In genomic region chr13:75114838-75115237, GRCm38 (mm10) we compare ENCODE assay signal across 26 mouse cellular contexts. TPM values are rescaled to one million over a fixed set of nuclear protein-coding genes. Genes with fewer than 3 reads are reported as not detected.
A peak's percentile ranks its signal among the peaks of the same experiment; 100 is the strongest.
DNase-seq lines count a peak whose midpoint lies in the region; ATAC-seq and TF ChIP-seq lines count a peak whose summit lies in the region.
"Had no signal": no experiment of that assay in that cellular context is flagged by ENCODE, and none has a peak within 500 bp of the region (broad histone marks: within the 10 kb centered on the region; RNA-seq: fewer than 3 reads in every experiment).

No protein-coding gene starts in this region.

- intact Hi-C loops in left cerebral cortex, adult 2 months (cut with DNase I): loop anchor here (5.0 to 10.0 kb wide), 2 partner anchors 253 to 470 kb away; no protein-coding TSS in a partner anchor
- intact Hi-C loops in left cerebral cortex, postnatal 10 days (cut with DNase I): no loop called here

- no peak for TF ChIP-seq CTCF in left cerebral cortex, adult 2 months (IDR thresholded peaks at IDR 0.05)

- peak overlapping the region; percentile 64 for H3K27ac ChIP-seq in left cerebral cortex, adult 2 months
- H3K27ac ChIP-seq: embryonic facial prominence, embryonic 10.5 days; embryonic facial prominence, embryonic 12.5 days; forebrain, embryonic 13.5 days; forebrain, embryonic 15.5 days had no signal

- peak; percentile 63 for ATAC-seq in frontal cortex, adult (ENCODE audit: low TSS enrichment)
- ATAC-seq: activated CD4-positive, CD25-positive, alpha-beta regulatory T cell, adult 4 months; CD4-positive, CD25-positive, alpha-beta regulatory T cell, adult 4 months; forebrain, embryonic 13.5 days; forebrain, embryonic 15.5 days; Patski had no signal

- DNase-seq in frontal cortex, postnatal 25 days (ENCODE audit: low spot score in 2 of 2): no peak
- no peak for DNase-seq in left cerebral cortex, adult 2 months (ENCODE audit: extremely low spot score in 1 of 2, low spot score in 2 of 2)
- DNase-seq in left cerebral cortex, postnatal 10 days (ENCODE audit: extremely low spot score in 1 of 2, low spot score in 2 of 2): no peak
- peak; percentile 62 for DNase-seq in brain, adult 2 months (ENCODE audit: low read depth, low spot score)
- peak; percentile 61 for DNase-seq in telencephalon, adult 2 months (ENCODE audit: low read depth, low spot score)
- no peak for DNase-seq in heart, adult 18-20 months
- DNase-seq: adrenal gland, adult 8-10 months; adrenal gland, postnatal 14 days; adrenal gland, postnatal 36 days; B cell, adult 2 months; cerebellum, adult 11 months; cerebellum, adult 18-20 months; cerebellum, adult 8-10 months; cerebellum, adult 9-11 months; cerebellum, postnatal 14 days; cerebellum, postnatal 36 days had no signal

- no peak overlapping the region for H3K4me3 ChIP-seq in left cerebral cortex, adult 2 months
- H3K4me3 ChIP-seq: embryonic facial prominence, embryonic 10.5 days; embryonic facial prominence, embryonic 12.5 days; forebrain, embryonic 13.5 days; forebrain, embryonic 15.5 days had no signal

RNA-seq across cellular contexts. Expression of gene Pcsk1, which starts 25.2 kb away (rescaled TPM):
- 10 to 100 TPM; 48.3 to 51.5 TPM for total RNA-seq in left cerebral cortex, adult 2 months (2021)
- 10 to 100 TPM; 20.6 to 20.8 TPM for total RNA-seq in left cerebral cortex, postnatal 10 days (2021)
- total RNA-seq in heart, adult 18-20 months (2021): under 1 TPM; 0.12 to 0.15 TPM
- total RNA-seq: CH12.LX; common myeloid progenitor, adult 5-6 weeks had no signal

Comparison
In these comparisons a context has a peak if more than half of its experiments do, and no peak if none do; other contexts are left out.
1. DNase-seq: peak in brain, adult 2 months (single experiment) and telencephalon, adult 2 months (single experiment); none in frontal cortex, postnatal 25 days (0 of 2), left cerebral cortex, adult 2 months (0 of 2), left cerebral cortex, postnatal 10 days (0 of 2) and heart, adult 18-20 months (0 of 2).
2. RNA of gene Pcsk1, which starts 25.2 kb away (total RNA-seq): 48.3 to 51.5 TPM in left cerebral cortex, adult 2 months and 20.6 to 20.8 TPM in left cerebral cortex, postnatal 10 days; 0.12 to 0.15 TPM in heart, adult 18-20 months; every median in the first group is over 10 times any median in the second.